Mouse (Mus musculus) hindbrain, embryonic 10.5 days (tissue): Measurements from ENCODE around the gene Pou2f1. TPM values are rescaled to one million over a fixed set of nuclear protein-coding genes. Genes with fewer than 3 reads are reported as not detected.

Source experiments
- DNase-seq: peaks from one replicate; pipeline ENCODE4 v3.0.0-alpha.2; 2017; ENCODE audit warnings: low spot score
- H3K27ac ChIP-seq: fragments of 300-500 bp; sonication (generic); 2 replicates; pipeline ENCODE4 v1.5.1; 2016; ENCODE audit warnings: mild to moderate bottlenecking, moderate library complexity
- H3K27me3 ChIP-seq: fragments of 300-500 bp; sonication (generic); 2 replicates; pipeline ENCODE4 v1.6.1; 2016; ENCODE audit warnings: mild to moderate bottlenecking; ENCODE audit not compliant: poor library complexity, insufficient read depth, severe bottlenecking
- H3K36me3 ChIP-seq: fragments of 300-500 bp; sonication (generic); 2 replicates; pipeline ENCODE4 v1.6.1; 2016; ENCODE audit warnings: mild to moderate bottlenecking, moderate library complexity
- H3K4me1 ChIP-seq: fragments of 300-500 bp; sonication (generic); replicated peaks from 2 replicates; pipeline ENCODE4 v1.6.1; 2016; ENCODE audit warnings: mild to moderate bottlenecking
- H3K4me3 ChIP-seq: fragments of 300-500 bp; sonication (generic); 2 replicates; pipeline ENCODE4 v1.5.1; 2016; ENCODE audit warnings: mild to moderate bottlenecking, moderate library complexity
- H3K9me3 ChIP-seq: fragments of 300-500 bp; sonication (generic); 2 replicates; pipeline ENCODE4 v1.6.1; 2016; ENCODE audit warnings: mild to moderate bottlenecking, moderate library complexity
- WGBS: fragments of 180-500 bp; shearing (Covaris S2); methylation state at CpG from one replicate; pipeline ENCODE4 v1.1.7; 2016; 5-methylcytosine and 5-hydroxymethylcytosine counted together
- polyA plus RNA-seq: library from polyadenylated mRNA; unstranded; fragments of >200 nt; fragmentation: Nextera tagmentation; extraction: Ambion mirVana; gene quantifications from 2 replicates; pipeline ENCODE4 v1.2.1, GENCODE M21; 2016

The Pou2f1 gene
- 21.8 and 25.4 TPM in 2 replicates for polyA plus RNA-seq

- peaks cover 29% of the 10 kb centered on the region for H3K4me1 ChIP-seq
- 1% methylated on average over 61 of the region's 61 CpGs for WGBS
- DNase-seq = peak; percentile 98
Measured at GRCm38 (mm10) chr1:166002520-166003155, at the start of gene Pou2f1. TSS of gene Pou2f1 (minus strand) at chr1:166002678.

DNA sequence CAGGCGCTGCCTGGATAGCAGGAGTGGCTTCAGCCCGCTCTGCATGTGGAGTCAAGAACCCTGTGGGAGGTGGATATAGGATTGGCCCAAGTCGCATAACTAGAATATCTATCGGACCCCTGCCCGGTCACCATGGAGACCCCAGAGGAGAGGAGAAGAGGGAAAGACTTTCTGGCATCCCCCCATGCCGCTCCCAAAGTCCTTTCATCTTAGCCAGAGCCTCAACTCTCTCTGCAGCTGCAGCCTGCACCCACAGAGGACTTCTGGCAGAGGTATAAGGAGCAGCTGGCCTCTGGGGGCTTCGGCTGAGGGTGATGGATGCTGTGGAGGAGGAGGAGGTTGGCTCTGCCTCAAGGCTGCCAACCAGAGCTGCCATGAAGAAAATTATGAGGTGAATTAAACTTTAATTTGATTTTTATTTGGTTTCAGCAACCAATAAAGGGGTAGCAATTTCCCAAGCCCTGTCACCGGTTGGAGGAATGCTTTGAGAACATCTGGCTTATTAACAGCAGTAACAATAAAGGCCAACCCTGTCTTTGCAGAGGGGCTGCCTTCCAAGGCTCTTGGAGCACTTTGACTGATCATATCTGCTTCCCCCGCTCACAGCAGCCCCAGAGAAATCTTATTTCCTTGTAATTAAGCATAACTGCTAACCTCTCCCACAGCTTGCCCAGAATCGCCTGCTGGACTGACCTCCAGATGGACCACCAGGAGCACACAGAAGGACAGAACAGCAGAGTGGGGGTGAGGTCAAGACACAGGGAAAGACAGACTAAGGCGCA lies 46.8 kb upstream of the Pou2f1 start:
- H3K4me3 ChIP-seq = peak overlapping the region; percentile 56
- peak; percentile 76 for DNase-seq
- peaks cover 25% of the 10 kb centered on the region for H3K27me3 ChIP-seq
- peak overlapping the region; percentile 83 for H3K27ac ChIP-seq
- 8% methylated on average over 11 of the region's 11 CpGs for WGBS
- H3K4me1 ChIP-seq = peaks cover 70% of the 10 kb centered on the region
- H3K36me3 ChIP-seq = no peaks in the 10 kb centered on the region
- H3K9me3 ChIP-seq = no peaks in the 10 kb centered on the region

More at GRCm38 (mm10) chr1:166002520-166003155, at the start of gene Pou2f1:
- no peaks in the 10 kb centered on the region for H3K9me3 ChIP-seq
- H3K27ac ChIP-seq = peak within 1 kb of the TSS; percentile 99
- H3K36me3 ChIP-seq = no peaks in the 10 kb centered on the region
- H3K27me3 ChIP-seq = no peaks in the 10 kb centered on the region
- peak within 1 kb of the TSS; percentile 97 for H3K4me3 ChIP-seq

GRCm38 (mm10) chr1:166048230-166048911 lies 45.9 kb upstream of the Pou2f1 start:
- Histone ChIP-seq H3K27ac (peak overlapping the region; percentile 83), H3K27me3 (peaks cover 21% of the 10 kb centered on the region), H3K9me3 (no peaks in the 10 kb centered on the region), H3K4me3 (peak overlapping the region; percentile 56), H3K36me3 (no peaks in the 10 kb centered on the region), H3K4me1 (peaks cover 73% of the 10 kb centered on the region)
- peak; percentile 54 for DNase-seq
- under 1% methylated on average over 23 of the region's 23 CpGs for WGBS

DNA sequence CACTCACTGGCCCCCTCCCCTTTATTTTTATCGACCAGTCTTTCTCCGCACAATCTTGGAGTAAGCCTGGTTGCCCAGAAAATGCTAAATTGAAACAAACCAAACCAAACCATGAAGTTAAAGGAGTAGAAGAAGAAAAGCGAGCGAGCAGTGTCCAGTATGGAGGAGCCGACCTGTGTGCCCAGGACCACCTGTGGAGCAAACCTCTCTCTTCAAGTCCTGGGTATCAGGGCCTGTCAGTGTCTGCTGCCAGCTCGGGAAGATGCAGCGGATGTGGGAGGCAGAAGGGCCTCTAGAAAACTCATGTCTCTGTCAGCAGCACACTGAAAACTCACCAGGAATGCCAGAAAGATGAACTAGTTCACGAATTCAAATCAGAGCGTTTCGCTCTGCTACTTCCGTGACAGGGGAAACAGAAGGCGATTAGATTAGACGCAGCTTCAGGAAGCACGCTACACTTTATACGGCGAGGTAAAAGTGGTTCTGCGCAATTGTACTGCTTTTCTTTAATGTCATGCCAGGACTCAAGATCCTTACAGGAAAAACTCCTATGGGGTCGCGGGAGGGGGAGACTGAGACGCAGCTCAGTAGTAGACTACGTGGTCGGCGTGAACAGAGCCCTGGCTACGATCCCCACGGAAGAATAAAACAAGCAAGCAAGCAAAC lies 45.2 kb upstream of the Pou2f1 start:
- Histone ChIP-seq H3K4me1 (peaks cover 68% of the 10 kb centered on the region), H3K27ac (peak overlapping the region; percentile 83)
- WGBS = 3% methylated on average over 25 of the region's 25 CpGs

DNA sequence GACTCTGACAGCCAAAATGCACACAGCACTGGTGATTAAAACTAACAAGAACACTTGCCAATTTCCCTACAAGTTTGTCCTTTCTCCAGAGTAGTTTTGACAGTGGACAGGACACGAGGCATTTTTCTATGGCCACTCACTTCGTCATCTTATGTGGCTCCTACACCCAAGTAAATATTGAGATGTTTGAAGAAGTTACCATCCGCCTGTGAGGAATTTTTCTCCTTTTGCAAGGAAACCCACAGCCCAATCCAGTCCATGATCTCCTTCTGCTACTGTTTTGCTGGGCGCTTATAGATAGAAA lies 43.4 kb upstream of the Pou2f1 start:
- Histone ChIP-seq H3K36me3 (no peaks in the 10 kb centered on the region), H3K4me3 (peak overlapping the region; percentile 20), H3K27ac (peak overlapping the region; percentile 77), H3K4me1 (peaks cover 67% of the 10 kb centered on the region), H3K27me3 (peaks cover 16% of the 10 kb centered on the region), H3K9me3 (no peaks in the 10 kb centered on the region)
- WGBS = 38% methylated on average over 4 of the region's 4 CpGs
- DNase-seq = no peak

More for the DNA sequence above, 45.2 kb upstream of the Pou2f1 start:
- Histone ChIP-seq H3K27me3 (peaks cover 19% of the 10 kb centered on the region), H3K36me3 (no peaks in the 10 kb centered on the region), H3K9me3 (no peaks in the 10 kb centered on the region), H3K4me3 (peak overlapping the region; percentile 56)
- peak; percentile 32 for DNase-seq

DNA sequence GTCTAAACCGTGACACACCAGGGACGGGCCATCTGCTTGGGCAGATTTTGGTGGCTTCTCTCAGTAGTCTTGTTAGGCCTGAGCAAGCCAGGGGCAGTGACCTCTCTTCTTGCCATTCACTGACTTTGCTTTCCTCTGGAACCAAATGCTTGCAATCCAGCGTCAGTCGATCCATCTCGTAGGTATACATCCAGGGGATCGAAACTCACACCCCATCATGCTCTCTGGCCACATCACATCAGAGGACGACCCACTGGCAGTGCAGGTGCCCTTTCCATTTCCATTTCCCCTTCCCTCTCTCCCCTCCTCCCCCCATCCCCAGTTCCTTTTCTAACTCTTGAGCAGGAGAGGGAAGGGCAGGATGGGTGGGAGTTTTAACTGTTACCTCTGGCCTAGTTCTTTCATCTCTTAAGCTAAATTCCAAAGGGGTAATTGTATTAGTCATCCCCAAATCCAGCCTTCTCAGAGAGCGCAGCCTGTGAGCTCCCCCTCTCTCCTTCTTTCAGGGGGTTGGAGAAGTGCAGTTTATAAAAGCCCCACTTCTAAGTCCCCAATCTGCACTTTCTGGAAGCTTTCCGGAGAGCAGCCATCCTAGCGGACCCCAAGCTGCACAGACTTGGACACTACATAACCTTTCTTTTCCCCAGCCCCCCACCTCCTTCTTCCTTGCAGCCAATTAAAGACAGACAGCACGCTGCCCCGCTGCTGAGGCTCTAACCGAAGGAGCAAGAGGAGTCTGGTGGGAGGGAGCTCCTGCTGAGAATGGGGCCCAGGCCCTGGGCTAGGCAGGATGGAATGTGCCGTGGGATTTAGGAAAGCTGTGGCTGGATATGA lies 42.8 kb upstream of the Pou2f1 start:
- H3K36me3 ChIP-seq = no peaks in the 10 kb centered on the region
- H3K4me3 ChIP-seq = peak overlapping the region; percentile 20
- H3K4me1 ChIP-seq = peaks cover 67% of the 10 kb centered on the region
- H3K9me3 ChIP-seq = no peaks in the 10 kb centered on the region
- peak; percentile 63 for DNase-seq
- H3K27me3 ChIP-seq = peaks cover 16% of the 10 kb centered on the region
- H3K27ac ChIP-seq = peak overlapping the region; percentile 77
- WGBS = 12% methylated on average over 14 of the region's 14 CpGs

DNA sequence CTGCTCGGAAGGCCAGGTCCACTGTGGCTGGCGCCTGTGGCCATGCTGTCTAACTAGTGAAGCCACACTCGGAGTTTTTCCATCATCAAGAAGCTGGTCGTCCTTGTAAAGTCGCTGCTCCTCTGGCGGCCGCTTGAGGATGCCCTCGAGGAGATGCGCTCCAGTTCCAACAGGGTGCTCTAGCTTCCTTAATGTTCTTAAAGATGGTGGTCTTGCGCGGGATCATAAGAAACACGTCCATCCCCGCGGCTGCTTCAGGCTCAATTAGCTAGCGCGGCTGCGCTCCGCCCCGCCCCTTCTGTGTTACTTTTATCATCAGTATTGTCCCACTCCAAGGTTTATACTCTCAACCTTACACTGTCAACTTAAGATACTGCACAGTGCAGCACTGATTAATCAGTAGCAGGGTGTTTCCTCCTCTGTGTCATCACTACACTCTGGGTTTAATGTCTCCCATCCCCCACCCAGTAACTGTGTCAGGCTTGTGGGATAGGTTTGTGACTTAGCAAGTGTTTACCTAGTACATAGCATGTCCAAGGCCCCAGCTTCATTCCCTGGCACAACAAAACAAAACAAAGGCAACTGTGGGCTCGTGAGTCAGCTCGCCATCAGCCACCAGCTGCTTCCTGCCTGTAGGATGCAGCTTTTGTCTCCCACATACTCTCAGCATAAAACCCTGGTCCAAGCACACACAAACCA lies 41.1 kb upstream of the Pou2f1 start:
- Histone ChIP-seq H3K4me1 (peaks cover 55% of the 10 kb centered on the region), H3K27me3 (peaks cover 16% of the 10 kb centered on the region), H3K36me3 (no peaks in the 10 kb centered on the region), H3K9me3 (no peaks in the 10 kb centered on the region), H3K4me3 (no peak overlapping the region), H3K27ac (peak overlapping the region; percentile 77)
- WGBS = 63% methylated on average over 21 of the region's 21 CpGs
- peak; percentile 26 for DNase-seq

GRCm38 (mm10) chr1:166041501-166041900 lies 39.0 kb upstream of the Pou2f1 start:
- no peak for DNase-seq
- Histone ChIP-seq H3K9me3 (no peaks in the 10 kb centered on the region), H3K27me3 (peaks cover 4% of the 10 kb centered on the region), H3K36me3 (no peaks in the 10 kb centered on the region), H3K27ac (no peak overlapping the region), H3K4me3 (no peak overlapping the region), H3K4me1 (peaks cover 34% of the 10 kb centered on the region)
- WGBS = 79% methylated on average over 1 of the region's 1 CpGs

DNA sequence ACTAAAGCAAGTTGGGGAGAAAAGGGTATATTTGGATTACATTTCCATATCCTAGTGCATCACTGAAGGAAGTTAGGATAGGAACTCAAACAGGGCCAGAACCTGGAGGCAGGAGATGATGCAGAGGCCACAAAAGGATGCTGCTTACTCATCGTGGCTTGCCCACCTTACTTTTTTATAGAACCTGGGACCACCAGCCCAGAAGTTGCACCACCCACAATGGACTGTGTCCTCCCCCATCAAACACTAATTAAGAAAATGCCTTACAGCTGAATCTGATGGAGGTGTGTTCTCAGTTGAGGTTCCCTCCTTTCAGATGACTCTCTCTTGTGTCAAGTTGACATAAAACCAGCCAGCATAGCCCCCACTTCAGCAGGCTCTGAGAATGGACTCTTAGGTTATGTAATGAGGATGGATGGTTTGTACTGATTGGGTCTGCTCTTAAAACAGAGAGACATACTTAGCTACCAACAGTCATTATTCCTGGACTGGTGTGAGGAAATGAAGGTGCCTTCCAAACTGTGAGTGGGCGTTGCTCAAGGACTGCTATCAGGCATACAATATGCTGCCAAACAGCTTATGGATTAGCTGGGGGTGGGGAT lies 36.4 kb upstream of the Pou2f1 start:
- Histone ChIP-seq H3K27ac (no peak overlapping the region), H3K9me3 (no peaks in the 10 kb centered on the region), H3K36me3 (no peaks in the 10 kb centered on the region), H3K27me3 (no peaks in the 10 kb centered on the region), H3K4me3 (no peak overlapping the region), H3K4me1 (peaks cover 13% of the 10 kb centered on the region)
- WGBS = 90% methylated on average over 2 of the region's 2 CpGs
- no peak for DNase-seq

DNA sequence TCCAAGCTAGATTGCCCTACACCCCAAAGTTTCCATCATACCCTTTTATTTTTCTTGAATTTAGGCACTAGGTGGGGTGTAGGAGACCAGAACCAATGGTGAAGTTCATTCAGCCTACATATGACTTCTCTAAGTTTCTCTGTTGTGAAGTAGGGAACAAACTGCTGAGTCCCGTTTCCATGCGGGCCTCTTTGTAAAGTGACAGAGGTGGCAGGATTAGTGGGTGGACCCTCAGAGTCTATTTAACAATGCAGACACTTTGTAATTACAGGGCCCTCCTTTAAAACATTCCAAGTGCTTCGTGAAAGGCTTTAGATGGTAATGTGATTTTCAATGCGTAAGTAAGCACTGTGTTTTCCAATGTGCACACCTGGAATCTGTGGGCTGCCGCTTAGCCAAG lies 32.6 kb upstream of the Pou2f1 start:
- 35% methylated on average over 5 of the region's 5 CpGs for WGBS
- Histone ChIP-seq H3K27me3 (no peaks in the 10 kb centered on the region), H3K27ac (no peak overlapping the region), H3K36me3 (no peaks in the 10 kb centered on the region), H3K4me1 (peaks cover 6% of the 10 kb centered on the region; the same call in 1 of the 2 replicates), H3K4me3 (no peak overlapping the region), H3K9me3 (no peaks in the 10 kb centered on the region)
- no peak for DNase-seq
